Mouse (Mus musculus) embryonic facial prominence, embryonic 13.5 days (tissue): ENCODE measurements around the gene Spata32. TPM values are rescaled to one million over a fixed set of nuclear protein-coding genes. Genes with fewer than 3 reads are reported as not detected.
A peak's percentile ranks its signal among the peaks of the same experiment; 100 is the strongest.

Experiments
- ATAC-seq: fragments of 200-750 bp; cut with Nextera tagmentation; 2 replicates; pipeline ENCODE4 v1.8.0; 2017; ENCODE audit warnings: low read depth; ENCODE audit not compliant: insufficient number of reproducible peaks, insufficient read depth, low FRiP score, low TSS enrichment
- H3K27ac ChIP-seq: fragments of 300-500 bp; sonication (generic); 2 replicates; pipeline ENCODE4 v1.5.1; 2015; ENCODE audit warnings: moderate library complexity, mild to moderate bottlenecking, inconsistent platforms
- H3K27me3 ChIP-seq: fragments of 300-500 bp; sonication (generic); 2 replicates; pipeline ENCODE4 v1.6.1; 2015; ENCODE audit warnings: mild to moderate bottlenecking, inconsistent platforms
- H3K36me3 ChIP-seq: fragments of 300-500 bp; sonication (generic); 2 replicates; pipeline ENCODE4 v1.6.1; 2015; ENCODE audit warnings: mild to moderate bottlenecking, inconsistent platforms
- H3K4me1 ChIP-seq: fragments of 300-500 bp; sonication (generic); 2 replicates; pipeline ENCODE4 v1.6.1; 2015; ENCODE audit warnings: inconsistent platforms
- H3K4me2 ChIP-seq: fragments of 300-500 bp; sonication (generic); 2 replicates; pipeline ENCODE4 v1.6.1; 2015; ENCODE audit warnings: moderate library complexity, mild to moderate bottlenecking, inconsistent platforms
- H3K4me3 ChIP-seq: fragments of 300-500 bp; sonication (generic); 2 replicates; pipeline ENCODE4 v1.5.1; 2015; ENCODE audit warnings: mild to moderate bottlenecking, inconsistent platforms
- H3K9ac ChIP-seq: fragments of 300-500 bp; sonication (generic); 2 replicates; pipeline ENCODE4 v1.6.1; 2015; ENCODE audit warnings: mild to moderate bottlenecking, inconsistent platforms
- H3K9me3 ChIP-seq: fragments of 300-500 bp; sonication (generic); 2 replicates; pipeline ENCODE4 v1.6.1; 2016; ENCODE audit warnings: inconsistent platforms
- whole genome bisulfite sequencing: fragments of 180-500 bp; shearing (Covaris S2); methylation state at CpG from one replicate; pipeline ENCODE4 v1.1.7; 2015; ENCODE audit warnings: mixed read lengths; 5-methylcytosine and 5-hydroxymethylcytosine counted together
- polyA plus RNA-seq: library from polyadenylated mRNA; unstranded; fragments of >200 nt; fragmentation: Nextera tagmentation; extraction: Ambion mirVana; gene quantifications from 2 replicates; pipeline ENCODE4 v1.2.1, GENCODE M21; 2015

Spata32 gene
- polyA plus RNA-seq, 1 experiment from 2014 or later, result not detected

- Histone ChIP-seq H3K27ac (no peak overlapping the region), H3K9me3 (no peaks in the 10 kb centered on the region), H3K4me3 (no peak overlapping the region), H3K4me1 (peaks cover 41% of the 10 kb centered on the region), H3K9ac (no peak overlapping the region), H3K36me3 (no peaks in the 10 kb centered on the region), H3K4me2 (no peak overlapping the region), H3K27me3 (no peaks in the 10 kb centered on the region)
- no peak for ATAC-seq
- WGBS, result 83% methylated on average over 12 of the region's 12 CpGs
Measured at GRCm38 (mm10) chr11:103260515-103261192, 42.4 kb upstream of the Spata32 start.

- WGBS, result 94% methylated on average over 5 of the region's 5 CpGs
- ATAC-seq, result no peak
Measured at GRCm38 (mm10) chr11:103260034-103260433, 41.8 kb upstream of the Spata32 start.

GRCm38 (mm10) chr11:103257938-103258481 lies 39.8 kb upstream of the Spata32 start:
- Histone ChIP-seq H3K9ac (no peak overlapping the region), H3K27me3 (no peaks in the 10 kb centered on the region), H3K4me2 (no peak overlapping the region), H3K4me1 (peaks cover 16% of the 10 kb centered on the region), H3K9me3 (no peaks in the 10 kb centered on the region), H3K36me3 (no peaks in the 10 kb centered on the region), H3K27ac (no peak overlapping the region), H3K4me3 (no peak overlapping the region)
- ATAC-seq, result no peak
- WGBS, result 88% methylated on average over 4 of the region's 4 CpGs

More at GRCm38 (mm10) chr11:103260034-103260433, 41.8 kb upstream of the Spata32 start:
- no peak overlapping the region for H3K27ac ChIP-seq
- no peaks in the 10 kb centered on the region for H3K27me3 ChIP-seq
- H3K9ac ChIP-seq, result no peak overlapping the region
- no peaks in the 10 kb centered on the region for H3K9me3 ChIP-seq
- no peaks in the 10 kb centered on the region for H3K36me3 ChIP-seq
- no peak overlapping the region for H3K4me3 ChIP-seq
- peaks cover 34% of the 10 kb centered on the region for H3K4me1 ChIP-seq
- H3K4me2 ChIP-seq, result no peak overlapping the region

GRCm38 (mm10) chr11:103253605-103254004 lies 35.4 kb upstream of the Spata32 start:
- Histone ChIP-seq H3K36me3 (no peaks in the 10 kb centered on the region), H3K27me3 (no peaks in the 10 kb centered on the region), H3K4me2 (no peak overlapping the region), H3K4me3 (no peak overlapping the region), H3K9ac (no peak overlapping the region), H3K9me3 (no peaks in the 10 kb centered on the region), H3K4me1 (peaks cover 13% of the 10 kb centered on the region), H3K27ac (no peak overlapping the region)
- no peak for ATAC-seq
- 82% methylated on average over 5 of the region's 5 CpGs for WGBS

GRCm38 (mm10) chr11:103252380-103252779 lies 34.1 kb upstream of the Spata32 start:
- H3K9me3 ChIP-seq, result no peaks in the 10 kb centered on the region
- WGBS, result 91% methylated on average over 5 of the region's 5 CpGs

GRCm38 (mm10) chr11:103250324-103250723 lies 32.1 kb upstream of the Spata32 start:
- ATAC-seq, result no peak
- H3K9me3 ChIP-seq, result no peaks in the 10 kb centered on the region
- no peak overlapping the region for H3K9ac ChIP-seq
- no peak overlapping the region for H3K4me2 ChIP-seq
- WGBS, result 89% methylated on average over 3 of the region's 3 CpGs
- no peaks in the 10 kb centered on the region for H3K27me3 ChIP-seq
- no peaks in the 10 kb centered on the region for H3K36me3 ChIP-seq
- H3K27ac ChIP-seq, result no peak overlapping the region
- no peak overlapping the region for H3K4me3 ChIP-seq
- peaks cover 40% of the 10 kb centered on the region for H3K4me1 ChIP-seq

More at GRCm38 (mm10) chr11:103252380-103252779, 34.1 kb upstream of the Spata32 start:
- H3K27me3 ChIP-seq, result no peaks in the 10 kb centered on the region
- no peak overlapping the region for H3K4me3 ChIP-seq
- H3K27ac ChIP-seq, result no peak overlapping the region
- no peaks in the 10 kb centered on the region for H3K36me3 ChIP-seq
- no peak for ATAC-seq
- no peak overlapping the region for H3K4me2 ChIP-seq
- H3K4me1 ChIP-seq, result peaks cover 25% of the 10 kb centered on the region
- H3K9ac ChIP-seq, result no peak overlapping the region

GRCm38 (mm10) chr11:103249509-103249908 lies 31.3 kb upstream of the Spata32 start:
- Histone ChIP-seq H3K9me3 (no peaks in the 10 kb centered on the region), H3K4me2 (no peak overlapping the region), H3K9ac (0 out of 2 replicates have a peak overlapping the region, but pooled peaks have one; percentile 11), H3K27me3 (no peaks in the 10 kb centered on the region), H3K27ac (0 out of 2 replicates have a peak overlapping the region, but pooled peaks have one; percentile 16), H3K4me3 (no peak overlapping the region), H3K4me1 (peaks cover 48% of the 10 kb centered on the region), H3K36me3 (no peaks in the 10 kb centered on the region)
- WGBS, result 48% methylated on average over 6 of the region's 6 CpGs
- no peak for ATAC-seq

GRCm38 (mm10) chr11:103248837-103249236 lies 30.6 kb upstream of the Spata32 start:
- H3K36me3 ChIP-seq, result no peaks in the 10 kb centered on the region
- peaks cover 51% of the 10 kb centered on the region for H3K4me1 ChIP-seq
- H3K4me2 ChIP-seq, result no peak overlapping the region
- H3K4me3 ChIP-seq, result no peak overlapping the region
- H3K27me3 ChIP-seq, result no peaks in the 10 kb centered on the region
- no peaks in the 10 kb centered on the region for H3K9me3 ChIP-seq
- no peak overlapping the region for H3K9ac ChIP-seq
- ATAC-seq, result no peak
- H3K27ac ChIP-seq, result 0 out of 2 replicates have a peak overlapping the region, but pooled peaks have one; percentile 16
- 53% methylated on average over 5 of the region's 5 CpGs for WGBS

GRCm38 (mm10) chr11:103247504-103248177 lies 29.4 kb upstream of the Spata32 start:
- WGBS, result 55% methylated on average over 11 of the region's 11 CpGs
- Histone ChIP-seq H3K4me1 (peaks cover 51% of the 10 kb centered on the region), H3K9ac (peak overlapping the region; percentile 36; the same call in 1 of the 2 replicates), H3K9me3 (no peaks in the 10 kb centered on the region), H3K27me3 (no peaks in the 10 kb centered on the region), H3K4me3 (no peak overlapping the region), H3K27ac (peak overlapping the region; percentile 75), H3K36me3 (no peaks in the 10 kb centered on the region), H3K4me2 (no peak overlapping the region)
- no peak for ATAC-seq

- H3K4me3 ChIP-seq, result no peak overlapping the region
- no peak overlapping the region for H3K27ac ChIP-seq
- no peak for ATAC-seq
- H3K9me3 ChIP-seq, result no peaks in the 10 kb centered on the region
- 69% methylated on average over 4 of the region's 4 CpGs for WGBS
- H3K36me3 ChIP-seq, result no peaks in the 10 kb centered on the region
- no peaks in the 10 kb centered on the region for H3K27me3 ChIP-seq
- H3K9ac ChIP-seq, result no peak overlapping the region
- H3K4me1 ChIP-seq, result peaks cover 53% of the 10 kb centered on the region
- no peak overlapping the region for H3K4me2 ChIP-seq
Measured at GRCm38 (mm10) chr11:103246731-103247290, 28.6 kb upstream of the Spata32 start.

GRCm38 (mm10) chr11:103246081-103246730 lies 28.0 kb upstream of the Spata32 start:
- Histone ChIP-seq H3K36me3 (no peaks in the 10 kb centered on the region), H3K27me3 (no peaks in the 10 kb centered on the region), H3K4me2 (no peak overlapping the region), H3K9me3 (no peaks in the 10 kb centered on the region), H3K4me3 (no peak overlapping the region), H3K27ac (0 out of 2 replicates have a peak overlapping the region, but pooled peaks have one; percentile 2), H3K4me1 (peaks cover 59% of the 10 kb centered on the region), H3K9ac (no peak overlapping the region)
- ATAC-seq, result no peak
- WGBS, result 68% methylated on average over 10 of the region's 10 CpGs
